Mouse (Mus musculus): Measurements from ENCODE around the gene Cog6.

DNA sequence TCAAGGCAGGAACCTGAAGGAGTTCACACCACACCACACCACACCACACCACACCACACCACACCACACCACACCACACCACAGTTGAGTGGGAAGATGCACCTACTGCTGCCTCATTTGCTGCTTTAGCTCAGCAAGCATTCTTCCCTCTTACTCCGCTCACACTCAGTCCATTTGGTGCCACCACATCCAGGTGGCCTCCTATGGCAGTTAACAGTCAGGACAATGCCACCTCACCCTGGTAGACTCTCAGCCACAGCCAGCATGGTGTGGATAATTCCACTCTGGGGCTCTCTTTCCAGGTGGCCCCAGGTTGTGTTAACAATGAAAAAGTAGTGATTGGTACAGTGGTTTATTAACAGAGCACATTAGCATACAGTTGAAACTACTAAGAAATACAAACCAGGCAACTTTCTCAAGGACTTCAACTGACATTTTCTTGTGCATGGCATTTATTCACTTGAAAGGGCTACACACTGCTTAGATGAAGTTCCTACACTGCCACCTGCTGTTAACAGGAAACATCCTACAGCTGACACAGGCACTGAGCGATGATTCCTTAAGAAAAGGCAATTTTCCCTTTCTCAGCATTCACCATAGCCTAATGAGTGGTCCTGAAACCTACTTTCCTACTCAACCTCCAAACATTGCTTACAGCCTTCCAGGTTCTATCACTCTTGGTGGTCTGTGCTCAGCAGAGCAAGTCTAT lies 12.5 kb downstream of the Cog6 start:
- TF ChIP-seq CTCF (IDR thresholded peaks at IDR 0.05; ENCODE audit: borderline replicate concordance, extremely low read depth, insufficient read depth, insufficient read length) (peak; percentile 65; the same call in 1 of the 2 replicates), POLR2A (IDR thresholded peaks at IDR 0.05; ENCODE audit: borderline replicate concordance, extremely low read depth, insufficient read depth, insufficient read length, poor library complexity, severe bottlenecking) (no peak)
